Mouse (Mus musculus): Measurements from ENCODE around the gene Slc7a11. TPM values are rescaled to one million over a fixed set of nuclear protein-coding genes. Genes with fewer than 3 reads are reported as not detected.

Gene Slc7a11
- polyA plus RNA-seq, 1 experiment from 2014 or later, result 3.4 TPM

DNA sequence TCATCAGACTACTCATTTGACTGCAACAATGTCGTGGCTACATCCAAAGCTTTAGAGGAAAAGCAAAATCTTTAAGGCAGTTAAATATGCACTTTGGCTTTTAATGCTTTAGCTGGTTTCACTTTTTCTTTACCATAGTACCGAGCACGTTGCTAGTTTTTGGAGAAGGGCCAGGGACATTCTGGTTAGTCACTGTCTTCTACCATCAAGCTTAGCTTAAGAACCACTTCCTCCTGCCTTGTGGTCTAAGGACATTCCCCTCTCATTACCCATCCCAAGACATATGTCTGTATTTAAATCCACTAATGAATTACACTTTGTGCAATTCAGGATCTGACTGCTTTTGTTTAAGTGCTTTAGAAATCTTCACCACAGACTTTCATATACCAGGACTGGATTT is 410.1 kb downstream of the Slc7a11 start:
- no peak for ATAC-seq (ENCODE audit: insufficient number of reproducible peaks, low FRiP score, low TSS enrichment, low read depth)
- Histone ChIP-seq H3K27me3 (no peaks in the 10 kb centered on the region), H3K4me2 (replicated peaks) (no peak overlapping the region), H3K27ac (replicated peaks) (0 out of 2 replicates have a peak overlapping the region, but pooled peaks have one; percentile 8), H3K9me3 (replicated peaks) (no peaks in the 10 kb centered on the region), H3K9ac (no peak overlapping the region), H3K36me3 (no peaks in the 10 kb centered on the region), H3K4me1 (peaks cover 11% of the 10 kb centered on the region; the same call in 1 of the 2 replicates), H3K4me3 (replicated peaks) (no peak overlapping the region)
- 33% methylated on average over 3 of the region's 3 CpGs for WGBS

DNA sequence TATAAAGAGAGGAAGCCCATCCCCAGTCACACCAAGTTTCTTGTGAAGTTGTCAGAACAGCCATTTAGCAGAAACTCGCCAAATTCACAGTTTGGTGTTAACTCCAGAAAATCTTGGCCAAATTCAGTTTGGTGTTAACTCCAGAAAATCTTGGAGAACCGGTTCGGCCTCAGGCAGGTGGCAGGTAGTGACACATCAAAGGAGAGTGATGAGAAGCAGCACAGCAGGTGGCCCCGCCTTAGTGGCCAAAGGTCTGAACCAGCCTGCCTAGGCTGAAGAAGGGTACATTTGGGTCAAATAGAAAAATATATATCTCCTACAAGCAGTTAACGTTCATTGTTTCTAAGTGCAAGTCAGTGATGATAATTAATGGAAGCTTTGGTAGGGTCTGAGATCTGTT is 417.4 kb downstream of the Slc7a11 start:
- no peak for ATAC-seq (ENCODE audit: insufficient number of reproducible peaks, low FRiP score, low TSS enrichment, low read depth)
- 60% methylated on average over 5 of the region's 5 CpGs for WGBS
- Histone ChIP-seq H3K27ac (replicated peaks) (no peak overlapping the region), H3K36me3 (no peaks in the 10 kb centered on the region), H3K27me3 (no peaks in the 10 kb centered on the region), H3K4me1 (no peaks in the 10 kb centered on the region), H3K9ac (no peak overlapping the region), H3K9me3 (replicated peaks) (no peaks in the 10 kb centered on the region), H3K4me2 (replicated peaks) (no peak overlapping the region), H3K4me3 (replicated peaks) (no peak overlapping the region)

DNA sequence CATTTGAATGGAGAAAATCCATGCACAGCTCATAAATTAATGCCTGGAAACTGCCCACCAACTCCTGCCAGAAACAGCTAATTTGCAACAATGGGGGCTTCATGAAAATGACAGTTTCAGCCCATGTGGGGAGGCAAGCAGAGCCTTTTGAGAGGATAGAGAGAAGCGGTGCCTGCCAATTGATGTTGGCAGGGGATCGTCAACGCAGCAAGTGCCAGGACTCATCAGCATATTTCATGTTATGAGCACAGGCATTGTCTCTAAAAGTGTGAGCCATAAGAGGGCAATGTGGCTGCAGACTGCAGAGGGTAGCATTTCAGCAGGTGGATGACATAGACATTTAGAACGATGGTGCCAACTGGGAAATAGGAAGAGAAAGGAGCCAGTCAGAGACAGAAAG is 429.0 kb downstream of the Slc7a11 start:
- Histone ChIP-seq H3K4me1 (no peaks in the 10 kb centered on the region), H3K4me3 (replicated peaks) (no peak overlapping the region), H3K9ac (no peak overlapping the region), H3K4me2 (replicated peaks) (no peak overlapping the region), H3K27me3 (no peaks in the 10 kb centered on the region), H3K36me3 (no peaks in the 10 kb centered on the region), H3K27ac (replicated peaks) (no peak overlapping the region), H3K9me3 (replicated peaks) (no peaks in the 10 kb centered on the region)
- ATAC-seq (ENCODE audit: insufficient number of reproducible peaks, low FRiP score, low TSS enrichment, low read depth), result no peak
- WGBS, result 62% methylated on average over 4 of the region's 4 CpGs

DNA sequence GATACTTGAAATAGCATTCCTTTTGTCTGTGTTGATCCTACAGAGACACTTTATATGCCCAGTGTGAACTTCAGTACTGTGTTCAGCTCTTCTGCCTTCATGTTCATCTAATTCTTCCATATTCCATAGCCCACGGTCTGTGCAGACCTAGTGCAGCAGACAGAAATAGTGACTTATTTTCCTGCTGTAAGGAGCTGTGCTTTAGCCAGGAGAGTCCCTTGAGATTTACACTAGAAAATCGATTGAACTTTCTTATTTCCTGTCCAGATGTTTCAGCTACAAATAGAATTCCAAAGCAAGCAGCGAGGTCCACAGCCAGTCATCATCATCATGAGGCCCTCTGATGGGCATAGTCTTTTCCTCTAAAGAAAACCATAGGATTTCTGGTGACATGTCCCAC is 431.4 kb downstream of the Slc7a11 start:
- Histone ChIP-seq H3K9ac (no peak overlapping the region), H3K27me3 (no peaks in the 10 kb centered on the region), H3K36me3 (no peaks in the 10 kb centered on the region), H3K4me1 (no peaks in the 10 kb centered on the region), H3K4me3 (replicated peaks) (no peak overlapping the region), H3K9me3 (replicated peaks) (no peaks in the 10 kb centered on the region), H3K27ac (replicated peaks) (peak overlapping the region; percentile 48; the same call in 1 of the 2 replicates), H3K4me2 (replicated peaks) (no peak overlapping the region)
- WGBS, result 26% methylated on average over 3 of the region's 3 CpGs
- ATAC-seq (ENCODE audit: insufficient number of reproducible peaks, low FRiP score, low TSS enrichment, low read depth), result peak; percentile 39; the same call in 1 of the 2 replicates

DNA sequence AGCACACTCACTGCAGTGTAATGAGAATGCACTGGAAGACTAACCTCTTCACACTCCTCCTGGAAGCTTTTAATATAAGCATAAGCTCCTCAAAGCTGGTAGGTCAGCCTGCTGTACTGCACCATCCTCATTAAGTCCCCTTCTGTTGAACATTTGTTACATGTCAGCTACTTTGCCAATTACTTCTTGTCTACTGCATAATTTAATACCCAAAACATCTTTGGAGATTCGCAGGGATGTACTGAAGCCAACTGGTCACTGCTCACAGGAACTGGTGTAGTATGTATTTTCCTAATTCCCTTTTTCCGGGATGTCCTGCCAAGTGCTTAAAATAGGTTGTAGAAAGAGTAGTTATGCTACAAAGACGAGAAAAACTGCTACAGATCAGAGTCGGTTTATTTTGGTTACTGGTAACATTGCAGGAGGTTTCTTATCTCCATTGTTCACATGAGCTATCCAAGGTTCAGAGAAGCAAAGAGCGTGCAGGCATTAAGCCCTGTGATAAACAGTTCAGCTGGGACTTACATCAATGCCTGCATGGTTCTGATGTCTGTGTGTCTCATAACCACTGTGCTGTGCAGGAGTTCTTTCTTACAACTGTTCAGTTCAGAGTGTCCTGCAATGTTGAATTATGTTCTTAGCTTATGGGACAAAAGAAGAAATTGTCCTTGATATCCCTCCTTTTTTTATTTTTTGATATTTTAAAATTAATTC is 439.3 kb downstream of the Slc7a11 start:
- Histone ChIP-seq H3K36me3 (no peaks in the 10 kb centered on the region), H3K9me3 (replicated peaks) (no peaks in the 10 kb centered on the region), H3K4me3 (replicated peaks) (no peak overlapping the region), H3K9ac (no peak overlapping the region), H3K4me2 (replicated peaks) (no peak overlapping the region), H3K27me3 (no peaks in the 10 kb centered on the region), H3K27ac (replicated peaks) (no peak overlapping the region), H3K4me1 (no peaks in the 10 kb centered on the region)
- 35% methylated on average over 5 of the region's 5 CpGs for WGBS
- ATAC-seq (ENCODE audit: insufficient number of reproducible peaks, low FRiP score, low TSS enrichment, low read depth), result no peak

DNA sequence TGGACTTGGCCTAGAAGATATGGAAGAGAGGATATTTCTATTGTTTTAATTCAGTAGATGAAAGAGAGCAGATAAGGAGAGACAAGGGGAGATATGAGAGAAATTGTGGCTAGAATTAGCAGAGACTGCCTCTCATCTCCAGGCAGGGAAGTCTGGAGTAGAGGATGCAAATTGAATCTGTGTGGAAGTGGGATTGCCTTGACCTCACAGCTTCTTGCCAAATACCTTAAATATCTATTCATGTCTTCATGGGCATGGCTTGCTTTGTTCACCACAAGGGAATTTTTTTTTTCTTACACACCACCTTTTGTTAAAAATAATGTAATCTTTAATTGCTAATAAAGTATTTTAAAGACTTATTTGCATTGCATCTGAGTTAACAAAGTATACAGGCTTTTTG is 441.3 kb downstream of the Slc7a11 start:
- no peaks in the 10 kb centered on the region for H3K27me3 ChIP-seq
- ATAC-seq (ENCODE audit: insufficient number of reproducible peaks, low FRiP score, low TSS enrichment, low read depth), result no peak

DNA sequence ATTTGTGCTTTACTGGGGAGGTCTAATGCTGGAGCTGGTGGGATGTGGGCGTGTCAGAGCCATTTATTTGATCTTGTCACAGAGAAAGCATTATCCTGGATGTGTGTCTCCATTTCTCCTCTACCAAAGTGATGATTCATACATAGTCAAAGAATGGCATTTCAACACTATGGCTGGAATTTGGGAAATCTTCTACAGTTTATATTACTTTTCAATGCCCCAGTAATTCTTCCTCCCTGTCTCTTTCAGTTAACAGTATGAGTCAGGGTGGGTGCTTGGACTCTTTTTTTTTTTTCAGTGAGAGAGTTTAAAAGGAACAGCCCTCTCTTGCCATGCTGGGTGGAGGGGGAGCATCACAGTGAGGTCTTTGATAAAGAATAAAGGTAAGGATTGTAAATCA is 441.8 kb downstream of the Slc7a11 start:
- no peak for ATAC-seq (ENCODE audit: insufficient number of reproducible peaks, low FRiP score, low TSS enrichment, low read depth)
- 59% methylated on average over 1 of the region's 1 CpGs for WGBS

More for the DNA sequence above, 441.3 kb downstream of the Slc7a11 start:
- no peak overlapping the region for H3K27ac ChIP-seq (replicated peaks)
- no peak overlapping the region for H3K4me2 ChIP-seq (replicated peaks)
- H3K4me1 ChIP-seq, result no peaks in the 10 kb centered on the region
- H3K9me3 ChIP-seq (replicated peaks), result no peaks in the 10 kb centered on the region
- H3K4me3 ChIP-seq (replicated peaks), result no peak overlapping the region
- H3K9ac ChIP-seq, result no peak overlapping the region
- H3K36me3 ChIP-seq, result no peaks in the 10 kb centered on the region

DNA sequence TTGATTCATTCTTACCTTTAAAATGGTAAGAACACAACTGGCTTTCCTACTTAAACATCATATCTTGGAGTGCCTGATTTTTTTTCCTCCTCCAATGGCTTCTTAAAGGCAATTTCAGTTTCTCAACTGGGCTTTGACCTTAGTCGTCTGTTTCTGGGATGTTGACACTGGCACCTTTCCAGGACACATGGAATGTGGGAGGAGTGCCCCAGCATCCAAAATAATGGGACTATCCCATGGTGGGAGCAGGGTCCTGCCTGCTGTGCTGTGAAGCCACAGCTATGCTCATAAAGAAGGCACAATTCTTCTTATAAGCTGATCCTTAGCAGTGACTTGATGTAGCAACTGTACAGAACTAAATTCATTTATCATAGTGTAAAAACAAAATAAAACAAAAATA is 450.5 kb downstream of the Slc7a11 start:
- ATAC-seq (ENCODE audit: insufficient number of reproducible peaks, low FRiP score, low TSS enrichment, low read depth), result no peak
- 12% methylated on average over 1 of the region's 1 CpGs for WGBS

More for the DNA sequence above, 441.8 kb downstream of the Slc7a11 start:
- no peaks in the 10 kb centered on the region for H3K4me1 ChIP-seq
- no peak overlapping the region for H3K4me3 ChIP-seq (replicated peaks)
- no peak overlapping the region for H3K9ac ChIP-seq
- H3K9me3 ChIP-seq (replicated peaks), result no peaks in the 10 kb centered on the region
- no peaks in the 10 kb centered on the region for H3K27me3 ChIP-seq
- H3K4me2 ChIP-seq (replicated peaks), result no peak overlapping the region
- H3K27ac ChIP-seq (replicated peaks), result no peak overlapping the region
- no peaks in the 10 kb centered on the region for H3K36me3 ChIP-seq

DNA sequence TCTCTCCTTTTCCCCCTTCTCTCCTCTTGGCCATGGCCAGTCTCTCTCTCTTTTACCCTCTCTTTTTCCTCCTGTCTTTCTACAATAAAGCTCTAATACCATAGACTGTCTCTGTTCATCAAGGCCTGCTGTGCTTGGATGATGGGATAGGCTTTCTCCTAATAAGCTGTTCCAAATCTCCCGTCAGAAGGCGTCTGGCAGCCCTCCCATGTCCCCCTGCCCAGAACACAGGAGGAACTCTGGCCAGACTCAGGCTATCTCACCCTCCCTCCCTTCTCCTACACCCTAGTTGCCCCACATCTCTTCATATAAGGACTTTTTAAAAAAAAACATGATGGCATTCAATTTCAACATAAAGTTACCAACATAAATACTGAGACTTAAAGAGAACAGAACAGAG is 456.2 kb downstream of the Slc7a11 start:
- Histone ChIP-seq H3K9ac (no peak overlapping the region), H3K36me3 (no peaks in the 10 kb centered on the region), H3K4me1 (no peaks in the 10 kb centered on the region), H3K9me3 (replicated peaks) (0 out of 2 replicates have a peak, but pooled peaks cover 2% of the 10 kb centered on the region), H3K4me2 (replicated peaks) (no peak overlapping the region), H3K27me3 (no peaks in the 10 kb centered on the region), H3K27ac (replicated peaks) (no peak overlapping the region), H3K4me3 (replicated peaks) (no peak overlapping the region)
- 71% methylated on average over 2 of the region's 2 CpGs for WGBS
- ATAC-seq (ENCODE audit: insufficient number of reproducible peaks, low FRiP score, low TSS enrichment, low read depth), result no peak

More for the DNA sequence above, 450.5 kb downstream of the Slc7a11 start:
- no peaks in the 10 kb centered on the region for H3K36me3 ChIP-seq
- H3K9me3 ChIP-seq (replicated peaks), result no peaks in the 10 kb centered on the region
- no peaks in the 10 kb centered on the region for H3K27me3 ChIP-seq
- H3K9ac ChIP-seq, result no peak overlapping the region
- H3K4me3 ChIP-seq (replicated peaks), result no peak overlapping the region
- no peak overlapping the region for H3K27ac ChIP-seq (replicated peaks)
- H3K4me1 ChIP-seq, result no peaks in the 10 kb centered on the region
- H3K4me2 ChIP-seq (replicated peaks), result no peak overlapping the region

DNA sequence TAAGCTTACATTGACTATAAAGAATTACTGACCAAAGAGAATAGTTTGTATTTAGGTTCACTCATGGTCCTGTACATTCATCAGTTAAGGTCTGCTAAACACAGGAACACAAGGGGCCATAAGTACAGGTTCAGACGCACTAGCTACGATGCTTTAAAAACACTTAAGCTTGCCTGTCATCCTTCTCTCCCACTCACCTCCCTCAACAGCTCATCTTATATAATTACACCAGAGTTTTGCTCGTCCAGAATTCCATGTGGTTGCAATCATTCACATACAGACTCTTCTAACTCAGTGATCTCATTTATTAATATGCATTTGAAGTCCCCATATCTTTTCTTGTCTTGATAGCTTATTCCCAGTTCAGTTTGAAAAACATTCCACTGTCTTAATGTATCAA is 458.6 kb downstream of the Slc7a11 start:
- H3K36me3 ChIP-seq, result no peaks in the 10 kb centered on the region
- ATAC-seq (ENCODE audit: insufficient number of reproducible peaks, low FRiP score, low TSS enrichment, low read depth), result no peak
- no peak overlapping the region for H3K27ac ChIP-seq (replicated peaks)
- no peak overlapping the region for H3K4me3 ChIP-seq (replicated peaks)
- H3K4me2 ChIP-seq (replicated peaks), result no peak overlapping the region
- WGBS, result 44% methylated on average over 3 of the region's 3 CpGs
- no peaks in the 10 kb centered on the region for H3K27me3 ChIP-seq
- 0 out of 2 replicates have a peak, but pooled peaks cover 3% of the 10 kb centered on the region for H3K9me3 ChIP-seq (replicated peaks)
- H3K4me1 ChIP-seq, result no peaks in the 10 kb centered on the region
- no peak overlapping the region for H3K9ac ChIP-seq

DNA sequence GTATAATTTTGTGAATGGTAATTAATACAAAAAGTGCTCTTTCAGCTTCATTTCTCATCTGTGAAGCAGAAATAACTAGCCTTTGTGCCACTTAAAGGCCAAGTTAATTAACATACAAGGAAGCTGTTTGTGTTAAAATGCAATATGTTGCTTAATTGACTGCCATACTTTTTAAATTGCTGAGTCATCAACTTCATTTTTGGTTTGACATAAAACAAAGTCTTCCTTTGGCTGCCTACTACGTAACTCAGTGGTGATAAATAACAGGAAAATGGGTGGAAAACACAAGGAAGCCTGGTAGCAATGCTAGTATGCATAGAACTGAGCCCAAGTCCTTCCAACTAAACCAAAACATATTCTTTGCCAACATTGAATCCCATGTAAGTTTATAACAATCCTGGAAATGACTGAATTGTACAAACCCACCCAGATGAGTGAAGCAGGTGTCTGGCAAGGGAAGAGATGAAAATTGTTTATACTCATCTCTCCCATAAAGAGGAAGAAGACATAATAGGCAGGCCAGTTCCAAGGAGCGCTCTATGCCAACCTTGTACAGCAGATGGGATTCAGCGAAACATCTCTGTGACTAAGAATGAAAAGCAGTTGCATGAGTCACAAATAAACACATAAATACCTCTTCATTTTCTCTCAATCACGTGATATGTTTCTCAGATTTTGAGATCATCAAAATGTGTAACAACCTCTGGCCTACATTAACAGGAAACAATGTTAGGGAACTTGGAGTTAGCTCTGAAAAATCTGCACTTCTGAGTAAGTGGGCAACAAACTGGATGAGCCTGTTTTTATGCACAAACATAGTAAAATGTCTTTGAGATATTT is 459.8 kb downstream of the Slc7a11 start:
- Histone ChIP-seq H3K27me3 (no peaks in the 10 kb centered on the region), H3K4me1 (no peaks in the 10 kb centered on the region), H3K4me3 (replicated peaks) (no peak overlapping the region), H3K9me3 (replicated peaks) (0 out of 2 replicates have a peak, but pooled peaks cover 3% of the 10 kb centered on the region), H3K4me2 (replicated peaks) (no peak overlapping the region), H3K36me3 (no peaks in the 10 kb centered on the region), H3K27ac (replicated peaks) (no peak overlapping the region), H3K9ac (no peak overlapping the region)
- ATAC-seq (ENCODE audit: insufficient number of reproducible peaks, low FRiP score, low TSS enrichment, low read depth), result no peak
- 74% methylated on average over 4 of the region's 4 CpGs for WGBS
